Mouse (Mus musculus) sigmoid colon, adult 10 weeks (tissue): Measurements from ENCODE around the gene Fyb2. TPM values are rescaled to one million over a fixed set of nuclear protein-coding genes. Genes with fewer than 3 reads are reported as not detected.

Source experiments
- polyA plus RNA-seq: library from polyadenylated mRNA; stranded (reverse); fragments of 350-450 nt; fragmentation: Illumina TruSeq; extraction: RNeasy Lipid Tissue Mini Kit (QIAGEN cat#74804); gene quantifications from one replicate; pipeline ENCODE4 v1.2.3, GENCODE M21; 2014; ENCODE audit warnings: low read depth, low replicate concordance

The Fyb2 gene
- polyA plus RNA-seq, result 3.9 TPM

DNA sequence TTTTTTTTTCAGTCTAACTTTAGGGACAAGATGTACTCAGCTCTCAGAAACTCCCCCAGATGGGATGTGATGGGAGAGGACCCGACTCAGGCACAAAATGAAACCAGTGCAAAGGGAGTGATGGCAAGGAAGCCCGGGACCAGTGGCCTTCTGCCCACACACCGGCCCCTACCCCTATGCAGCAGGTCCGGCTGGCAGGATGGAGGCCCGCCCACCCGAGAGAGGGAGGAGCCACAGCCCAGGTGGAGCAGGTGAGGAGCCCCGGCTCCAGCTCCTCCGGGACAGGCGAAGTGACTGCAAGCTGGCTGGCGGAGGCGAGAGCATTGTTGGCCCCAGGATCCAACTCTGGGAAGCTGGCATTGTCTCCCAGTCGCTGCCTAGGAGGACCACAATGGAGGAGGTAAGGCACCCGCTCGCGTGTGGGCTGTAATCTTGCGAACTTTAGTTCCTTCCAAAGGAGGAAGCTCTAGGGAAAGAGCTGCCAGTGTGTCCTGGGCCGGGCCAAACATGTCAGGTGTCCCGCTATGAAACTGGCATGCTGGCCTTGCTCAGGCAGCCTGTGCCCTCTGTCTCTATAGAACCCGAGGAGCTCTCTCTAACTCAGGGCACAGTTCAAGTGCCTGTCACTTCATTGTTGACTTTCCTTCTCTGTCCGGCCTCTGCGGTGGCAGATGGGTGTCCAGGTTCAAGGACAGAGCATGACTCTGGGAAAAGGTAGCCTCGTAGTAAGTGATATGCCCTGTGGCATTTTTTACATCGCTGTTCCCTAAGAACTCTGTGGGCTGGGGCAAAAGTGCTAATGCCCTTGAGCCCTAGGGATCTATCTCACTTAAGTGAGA lies at the start of gene Fyb2:
Gene Fyb2 (plus strand): TSS at position 166 of the 839 bp plus-strand sequence.

GRCm38 (mm10) chr4:104876323-104876722 lies 36.9 kb upstream of the Fyb2 start, which contains the start of gene C8a:
C8a (minus strand) TSS chr4:104876398.

Other genes starting within 250 kb of the Fyb2 start
- gene C8b, start 147.1 kb upstream of the Fyb2 start, polyA plus RNA-seq, result not detected
- gene Gm17662, start 56.1 kb upstream of the Fyb2 start, polyA plus RNA-seq, result not detected
- not detected for gene C8a, start 37.1 kb upstream of the Fyb2 start, polyA plus RNA-seq
- 128 TPM for gene Prkaa2, start 196.4 kb downstream of the Fyb2 start, polyA plus RNA-seq
- 30.5 TPM for gene Plpp3, start 243.9 kb downstream of the Fyb2 start, polyA plus RNA-seq